Mouse (Mus musculus): ENCODE measurements around the gene Tnnc2. TPM values are rescaled to one million over a fixed set of nuclear protein-coding genes. Genes with fewer than 3 reads are reported as not detected.
A peak's percentile ranks its signal among the peaks of the same experiment; 100 is the strongest.

The Tnnc2 gene
- polyA plus RNA-seq, 1 experiment from 2014 or later = 51.1 TPM

DNA sequence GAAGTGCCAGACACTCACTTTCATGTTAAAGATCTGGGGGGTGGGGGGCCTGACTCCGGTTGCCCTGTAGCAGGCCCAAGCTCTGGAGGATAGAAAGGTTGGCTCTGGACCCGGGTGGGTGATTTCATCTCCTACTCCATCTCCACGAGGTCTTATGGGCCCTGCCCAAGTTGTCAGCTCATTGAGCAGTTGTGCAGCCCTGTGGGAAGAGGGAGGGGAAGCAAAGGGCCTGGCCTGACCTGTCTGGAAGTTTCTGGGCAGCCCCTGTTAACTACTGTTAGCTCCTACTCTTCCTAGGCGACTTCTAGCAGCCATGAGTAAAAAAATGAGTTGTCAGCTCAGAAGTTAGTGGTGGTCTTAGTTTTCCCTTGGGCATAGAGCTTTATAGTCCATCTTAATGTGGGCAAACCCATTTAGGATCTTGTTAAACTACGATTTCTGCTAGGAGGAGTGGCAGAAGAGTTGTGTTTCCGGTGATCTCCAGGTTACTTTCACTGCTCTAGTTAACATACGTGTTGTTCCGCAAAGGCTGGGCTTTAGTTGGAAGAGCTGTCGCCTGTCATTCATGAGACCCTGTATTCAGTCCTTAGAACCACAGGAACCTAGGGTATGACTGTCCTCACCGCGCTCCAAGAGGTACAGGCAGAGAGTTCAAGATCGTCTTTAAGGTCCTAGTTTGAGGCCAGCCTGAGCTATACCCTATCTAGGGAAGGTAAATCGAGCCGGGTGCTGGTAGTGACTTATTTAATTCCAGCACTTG is 6.4 kb downstream of the Tnnc2 start:
- Histone ChIP-seq H3K9me3 (replicated peaks) (no peaks in the 10 kb centered on the region), H3K9ac (peak overlapping the region; percentile 53), H3K4me3 (replicated peaks) (peak overlapping the region; percentile 93), H3K27ac (replicated peaks) (peak overlapping the region; percentile 94), H3K4me1 (replicated peaks) (peaks cover 56% of the 10 kb centered on the region), H3K4me2 (peak overlapping the region; percentile 82), H3K27me3 (peaks cover 30% of the 10 kb centered on the region), H3K36me3 (replicated peaks) (peaks cover 36% of the 10 kb centered on the region)
- WGBS (ENCODE audit: insufficient replicate concordance) = 61% methylated on average over 14 of the region's 14 CpGs
- no peak for ATAC-seq (ENCODE audit: insufficient read depth)

DNA sequence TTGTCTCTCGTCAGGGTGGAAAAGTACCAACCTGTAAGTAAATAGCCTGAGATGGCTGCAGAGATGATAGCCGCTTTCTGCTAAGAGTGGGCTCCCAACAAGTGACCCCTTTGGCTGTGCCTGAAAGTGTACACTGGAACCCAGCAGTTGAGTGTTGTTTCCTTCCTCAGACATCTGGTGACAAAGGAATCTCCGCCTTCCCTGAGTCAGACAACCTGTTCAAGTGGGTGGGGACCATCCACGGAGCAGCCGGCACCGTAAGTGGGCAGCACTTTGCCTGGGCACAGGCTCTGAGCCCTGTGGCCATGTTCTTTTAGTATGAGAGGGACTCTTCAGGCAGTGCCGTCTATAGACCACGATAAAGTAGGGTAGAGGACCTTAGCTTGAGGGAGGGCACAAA is 8.6 kb downstream of the Tnnc2 start:
- peaks cover 7% of the 10 kb centered on the region; the same call in 1 of the 2 replicates for H3K27me3 ChIP-seq
- peak overlapping the region; percentile 98 for H3K9ac ChIP-seq
- WGBS (ENCODE audit: insufficient replicate concordance) = 54% methylated on average over 8 of the region's 8 CpGs
- H3K9me3 ChIP-seq (replicated peaks) = no peaks in the 10 kb centered on the region
- H3K4me1 ChIP-seq (replicated peaks) = peaks cover 67% of the 10 kb centered on the region
- ATAC-seq (ENCODE audit: insufficient read depth) = no peak
- peaks cover 58% of the 10 kb centered on the region for H3K36me3 ChIP-seq (replicated peaks)
- H3K4me2 ChIP-seq = peak overlapping the region; percentile 82
- peak overlapping the region; percentile 93 for H3K4me3 ChIP-seq (replicated peaks)
- peak overlapping the region; percentile 94 for H3K27ac ChIP-seq (replicated peaks)

DNA sequence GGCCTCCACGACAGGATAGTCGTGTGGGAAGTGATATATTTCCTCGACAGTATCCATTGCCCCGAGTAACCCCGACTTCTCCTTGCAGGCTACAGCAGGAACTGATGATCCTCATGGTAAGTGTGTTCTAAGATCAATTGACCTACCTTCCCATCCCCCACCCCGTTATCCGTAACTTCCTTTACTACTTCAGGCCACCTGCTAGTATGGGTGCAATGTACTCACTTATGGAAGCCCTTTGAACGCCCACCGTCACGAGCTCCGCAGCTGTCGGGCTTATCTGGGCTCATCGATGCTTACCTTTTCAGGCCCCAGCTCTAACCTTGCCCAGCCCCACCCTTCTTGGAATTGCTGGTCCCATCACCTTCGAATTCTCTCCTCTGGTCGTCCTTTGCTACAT is 9.5 kb downstream of the Tnnc2 start:
- Histone ChIP-seq H3K4me2 (peak overlapping the region; percentile 82), H3K36me3 (replicated peaks) (peaks cover 67% of the 10 kb centered on the region), H3K4me1 (replicated peaks) (peaks cover 69% of the 10 kb centered on the region), H3K27me3 (0 out of 2 replicates have a peak, but pooled peaks cover 4% of the 10 kb centered on the region), H3K9ac (peak overlapping the region; percentile 98), H3K4me3 (replicated peaks) (peak overlapping the region; percentile 93), H3K27ac (replicated peaks) (peak overlapping the region; percentile 94), H3K9me3 (replicated peaks) (no peaks in the 10 kb centered on the region)
- WGBS (ENCODE audit: insufficient replicate concordance) = 1% methylated on average over 15 of the region's 15 CpGs
- ATAC-seq (ENCODE audit: insufficient read depth) = peak; percentile 6; the same call in 1 of the 2 replicates

DNA sequence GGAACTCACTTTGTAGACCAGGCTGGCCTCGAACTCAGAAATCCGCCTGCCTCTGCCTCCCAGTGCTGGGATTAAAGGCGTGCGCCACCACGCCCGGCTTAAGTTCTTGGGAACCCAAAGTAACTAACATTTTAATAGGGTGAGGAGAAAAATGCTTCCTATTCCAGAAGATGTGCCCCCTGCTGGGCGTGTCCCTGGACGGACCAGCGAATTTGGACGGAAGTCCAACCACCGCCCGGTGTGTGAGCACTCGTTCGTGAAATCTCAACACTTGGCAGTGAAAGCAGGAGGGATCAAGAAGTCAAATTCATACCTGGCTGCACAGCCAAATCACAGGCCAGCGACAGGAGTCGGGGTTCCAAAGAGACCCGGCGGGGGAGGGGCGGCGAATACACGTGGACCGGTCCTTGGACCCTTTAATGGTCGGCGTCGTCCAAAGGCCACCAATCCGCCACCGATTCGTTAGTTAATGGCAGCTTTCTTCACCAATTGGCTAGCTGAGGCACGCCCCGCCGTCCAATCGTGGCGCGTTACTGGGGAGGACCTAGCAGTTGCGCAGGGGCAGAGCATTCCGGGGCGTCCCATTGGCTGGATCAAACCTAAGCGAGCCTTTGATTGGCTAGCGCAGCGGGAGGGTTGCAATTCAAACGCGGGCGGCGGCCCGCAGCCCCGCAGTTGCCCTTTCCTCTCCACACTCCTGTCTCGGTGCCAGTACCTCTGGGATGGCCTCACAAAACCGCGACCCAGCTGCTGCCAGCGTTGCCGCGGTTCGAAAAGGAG is 10.3 kb downstream of the Tnnc2 start, which contains the start of gene Ube2c:
Gene Ube2c, plus strand, starts transcription at position 641 of the 780 bp plus-strand sequence.
- no peaks in the 10 kb centered on the region for H3K9me3 ChIP-seq (replicated peaks)
- peak; percentile 96 for ATAC-seq (ENCODE audit: insufficient read depth)
- peaks cover 66% of the 10 kb centered on the region for H3K4me1 ChIP-seq (replicated peaks)
- peak within 1 kb of the TSS; percentile 98 for H3K9ac ChIP-seq
- WGBS (ENCODE audit: insufficient replicate concordance) = 1% methylated on average over 53 of the region's 53 CpGs
- no peaks in the 10 kb centered on the region for H3K27me3 ChIP-seq
- peak within 1 kb of the TSS; percentile 82 for H3K4me2 ChIP-seq
- peaks cover 75% of the 10 kb centered on the region for H3K36me3 ChIP-seq (replicated peaks)
- H3K27ac ChIP-seq (replicated peaks) = peak within 1 kb of the TSS; percentile 94
- H3K4me3 ChIP-seq (replicated peaks) = peak within 1 kb of the TSS; percentile 93

DNA sequence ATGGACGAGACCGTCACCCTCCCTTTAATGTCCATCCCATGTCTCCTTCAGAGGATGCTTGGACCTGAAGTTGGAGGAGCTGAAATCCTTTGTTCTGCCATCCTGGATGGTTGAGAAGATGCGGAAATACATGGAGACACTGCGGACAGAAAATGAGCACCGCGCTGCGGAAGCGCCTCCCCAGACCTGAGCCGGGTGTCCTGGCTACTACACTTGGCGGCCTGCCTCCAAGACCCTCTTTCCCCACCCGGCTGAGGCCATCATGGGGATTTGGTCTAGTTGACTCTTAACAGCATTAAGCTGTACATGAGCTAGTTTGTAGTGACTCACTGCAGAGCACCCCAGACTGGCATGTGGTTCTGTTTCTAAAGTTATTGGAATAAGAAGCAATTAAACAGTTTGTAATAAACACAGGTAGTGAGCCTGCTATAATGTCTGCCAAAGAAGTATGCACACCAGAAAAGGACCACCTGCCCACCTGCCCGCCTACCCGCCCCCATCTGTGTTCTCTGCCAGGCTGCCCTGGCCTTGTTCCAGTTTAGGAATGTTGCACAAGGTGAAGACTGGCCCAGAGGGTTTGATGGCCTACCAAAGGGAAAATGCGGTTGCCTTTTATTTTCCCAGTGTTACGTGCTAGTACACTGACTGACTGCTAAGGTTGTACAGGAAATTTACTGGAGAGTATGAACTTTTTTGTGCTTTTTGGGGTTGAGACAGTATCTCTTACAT is 11.8 kb downstream of the Tnnc2 start:
- no peaks in the 10 kb centered on the region for H3K27me3 ChIP-seq
- WGBS (ENCODE audit: insufficient replicate concordance) = 87% methylated on average over 15 of the region's 15 CpGs
- no peak overlapping the region; the same call in 1 of the 2 replicates for H3K9ac ChIP-seq
- H3K36me3 ChIP-seq (replicated peaks) = peaks cover 76% of the 10 kb centered on the region
- H3K4me1 ChIP-seq (replicated peaks) = peaks cover 62% of the 10 kb centered on the region
- ATAC-seq (ENCODE audit: insufficient read depth) = no peak
- H3K27ac ChIP-seq (replicated peaks) = peak overlapping the region; percentile 63
- H3K4me3 ChIP-seq (replicated peaks) = 0 out of 2 replicates have a peak overlapping the region, but pooled peaks have one; percentile 93
- H3K4me2 ChIP-seq = peak overlapping the region; percentile 73
- no peaks in the 10 kb centered on the region for H3K9me3 ChIP-seq (replicated peaks)

DNA sequence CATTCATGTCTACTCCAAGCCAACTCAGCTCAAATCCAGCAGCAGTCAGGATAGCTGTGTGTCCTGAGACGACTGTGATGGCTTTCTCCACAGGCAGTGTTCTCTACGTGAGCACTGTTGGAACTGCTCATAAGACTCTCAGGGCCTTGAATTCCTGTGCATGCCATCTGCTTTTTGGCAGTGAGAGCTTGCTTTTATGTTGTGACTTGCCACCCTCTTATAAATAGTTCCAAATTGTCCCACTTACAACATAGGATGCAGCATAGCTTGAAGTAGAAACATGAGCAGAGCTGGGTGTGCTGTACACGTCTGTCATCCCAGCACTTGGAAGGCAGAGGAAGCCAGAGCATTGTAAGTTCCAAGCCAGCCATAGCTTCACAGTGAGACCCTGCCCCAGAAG is 13.9 kb downstream of the Tnnc2 start:
- 81% methylated on average over 3 of the region's 3 CpGs for WGBS (ENCODE audit: insufficient replicate concordance)
- no peak overlapping the region for H3K4me3 ChIP-seq (replicated peaks)
- ATAC-seq (ENCODE audit: insufficient read depth) = no peak
- 0 out of 2 replicates have a peak overlapping the region, but pooled peaks have one; percentile 6 for H3K9ac ChIP-seq
- H3K4me2 ChIP-seq = no peak overlapping the region
- peaks cover 62% of the 10 kb centered on the region for H3K4me1 ChIP-seq (replicated peaks)
- H3K36me3 ChIP-seq (replicated peaks) = peaks cover 76% of the 10 kb centered on the region
- no peaks in the 10 kb centered on the region for H3K9me3 ChIP-seq (replicated peaks)
- H3K27ac ChIP-seq (replicated peaks) = peak overlapping the region; percentile 63
- H3K27me3 ChIP-seq = no peaks in the 10 kb centered on the region

DNA sequence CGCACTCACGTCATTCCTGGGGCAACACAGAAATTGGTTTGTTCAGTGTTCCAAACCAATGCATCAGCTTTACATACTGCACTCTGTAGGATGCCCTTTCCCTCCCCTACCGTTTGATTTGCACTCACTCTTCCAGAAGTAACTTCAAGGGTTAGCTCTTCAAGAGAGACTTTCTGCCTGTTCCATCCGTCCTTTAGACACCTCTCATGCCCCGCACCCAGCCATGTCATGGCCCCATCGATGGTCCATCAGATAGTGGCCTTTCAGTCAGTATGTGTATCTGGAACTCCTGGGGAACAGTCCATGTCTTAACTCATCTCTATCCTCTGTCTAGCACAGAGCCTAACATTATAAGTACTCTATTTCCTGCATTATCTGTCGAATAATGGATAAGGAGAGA is 17.2 kb downstream of the Tnnc2 start:
- no peaks in the 10 kb centered on the region for H3K27me3 ChIP-seq
- peak overlapping the region; percentile 62 for H3K4me2 ChIP-seq
- no peaks in the 10 kb centered on the region for H3K9me3 ChIP-seq (replicated peaks)
- peaks cover 93% of the 10 kb centered on the region for H3K36me3 ChIP-seq (replicated peaks)
- peak overlapping the region; percentile 56 for H3K9ac ChIP-seq
- H3K4me1 ChIP-seq (replicated peaks) = peaks cover 73% of the 10 kb centered on the region
- no peak overlapping the region for H3K4me3 ChIP-seq (replicated peaks)
- H3K27ac ChIP-seq (replicated peaks) = peak overlapping the region; percentile 97
- 77% methylated on average over 7 of the region's 7 CpGs for WGBS (ENCODE audit: insufficient replicate concordance)
- 0 out of 2 replicates have a peak, but pooled peaks have one; percentile 4 for ATAC-seq (ENCODE audit: insufficient read depth)

DNA sequence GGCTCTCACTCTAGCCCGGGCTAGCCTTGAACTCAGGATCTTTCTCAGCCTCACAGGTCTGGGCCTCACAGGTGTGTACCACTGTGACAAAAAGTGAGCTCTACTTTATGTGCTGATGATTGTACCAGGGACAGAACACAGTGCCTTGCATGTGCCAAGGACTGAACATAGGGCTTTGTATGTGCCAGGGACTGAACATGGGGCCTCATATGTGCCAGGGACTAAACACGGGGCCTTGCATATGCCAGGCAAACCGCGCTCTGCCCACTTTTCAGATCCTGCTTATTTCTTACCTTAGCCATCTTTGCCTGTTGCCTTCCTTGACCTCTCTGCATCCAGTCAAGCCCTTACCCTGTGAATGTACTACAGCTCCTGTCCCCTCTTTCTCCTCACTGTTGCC is 17.8 kb downstream of the Tnnc2 start:
- Histone ChIP-seq H3K27me3 (no peaks in the 10 kb centered on the region), H3K27ac (replicated peaks) (peak overlapping the region; percentile 97), H3K4me2 (peak overlapping the region; percentile 62), H3K4me1 (replicated peaks) (peaks cover 77% of the 10 kb centered on the region), H3K9me3 (replicated peaks) (no peaks in the 10 kb centered on the region), H3K36me3 (replicated peaks) (peaks cover 93% of the 10 kb centered on the region), H3K4me3 (replicated peaks) (no peak overlapping the region), H3K9ac (peak overlapping the region; percentile 56)
- 81% methylated on average over 4 of the region's 4 CpGs for WGBS (ENCODE audit: insufficient replicate concordance)
- peak; percentile 3; the same call in 1 of the 2 replicates for ATAC-seq (ENCODE audit: insufficient read depth)

DNA sequence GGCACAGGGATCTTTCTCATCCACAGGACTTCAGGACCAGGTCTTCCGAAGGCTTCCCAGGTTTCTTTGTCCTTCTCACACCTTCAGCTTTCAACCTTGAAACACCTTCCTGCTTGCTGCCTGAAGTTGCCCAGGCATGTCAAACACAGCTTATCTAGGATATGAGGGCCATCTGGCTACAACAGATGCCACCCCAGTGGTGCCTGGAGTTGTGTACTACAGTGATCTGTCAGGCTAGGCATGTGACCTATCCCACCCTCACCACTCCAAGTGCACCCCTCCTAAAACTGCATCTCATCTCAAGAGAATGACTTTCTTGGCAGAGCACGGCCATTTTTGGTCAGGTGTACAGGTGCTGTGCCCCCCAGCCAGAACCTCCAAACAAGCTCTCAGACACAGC is 18.3 kb downstream of the Tnnc2 start:
- Histone ChIP-seq H3K9ac (peak overlapping the region; percentile 56), H3K4me2 (peak overlapping the region; percentile 62), H3K9me3 (replicated peaks) (no peaks in the 10 kb centered on the region), H3K4me1 (replicated peaks) (peaks cover 78% of the 10 kb centered on the region), H3K27me3 (no peaks in the 10 kb centered on the region), H3K4me3 (replicated peaks) (no peak overlapping the region), H3K27ac (replicated peaks) (peak overlapping the region; percentile 97), H3K36me3 (replicated peaks) (peaks cover 93% of the 10 kb centered on the region)
- 55% methylated on average over 2 of the region's 2 CpGs for WGBS (ENCODE audit: insufficient replicate concordance)
- ATAC-seq (ENCODE audit: insufficient read depth) = peak; percentile 89

DNA sequence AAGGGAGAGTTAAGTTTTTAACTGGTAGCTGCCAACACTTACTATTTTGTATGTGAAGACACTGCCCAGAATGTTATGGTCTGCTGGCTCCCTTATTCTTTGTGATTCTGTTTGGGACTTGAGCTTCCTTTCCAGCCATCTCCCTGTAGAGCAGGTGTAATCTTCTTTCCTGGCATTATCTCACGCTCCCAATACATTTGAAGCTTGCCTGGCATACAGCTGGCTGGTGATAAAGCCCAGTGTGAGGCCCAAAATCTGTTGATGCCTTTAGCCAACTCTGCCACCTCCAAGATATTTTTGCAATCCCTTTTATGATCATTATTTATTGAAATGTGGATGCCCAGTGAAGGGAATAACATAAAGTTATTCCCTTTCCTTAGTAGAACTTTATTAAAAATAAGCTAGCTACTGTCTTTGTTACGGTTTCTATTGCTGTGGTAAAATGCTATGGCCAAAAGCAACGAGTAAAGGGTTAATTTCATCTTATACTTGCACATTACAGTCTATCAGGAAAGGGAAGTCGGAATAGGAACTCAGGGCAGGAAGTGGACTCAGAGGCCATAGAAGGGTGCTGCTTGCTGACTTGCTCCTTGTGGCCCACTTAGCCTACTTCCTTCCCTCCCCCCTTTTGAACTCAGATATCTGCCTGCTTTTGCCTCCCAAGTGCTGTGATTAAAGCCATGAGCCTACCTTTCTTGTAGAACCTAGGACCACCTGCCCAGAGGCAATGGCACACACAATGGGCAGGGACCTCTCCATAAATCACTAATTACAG is 19.5 kb downstream of the Tnnc2 start:
- Histone ChIP-seq H3K9me3 (replicated peaks) (no peaks in the 10 kb centered on the region), H3K27ac (replicated peaks) (peak overlapping the region; percentile 97), H3K9ac (peak overlapping the region; percentile 56), H3K4me2 (peak overlapping the region; percentile 62), H3K4me3 (replicated peaks) (peak overlapping the region; percentile 23), H3K36me3 (replicated peaks) (peaks cover 93% of the 10 kb centered on the region), H3K27me3 (no peaks in the 10 kb centered on the region), H3K4me1 (replicated peaks) (peaks cover 84% of the 10 kb centered on the region)
- peak; percentile 72 for ATAC-seq (ENCODE audit: insufficient read depth)
- 33% methylated on average over 4 of the region's 4 CpGs for WGBS (ENCODE audit: insufficient replicate concordance)

Data from liver, embryonic 15.5 days (tissue).